Mouse (Mus musculus) midbrain, embryonic 16.5 days (tissue): ENCODE measurements around the gene Gnl1. TPM values are rescaled to one million over a fixed set of nuclear protein-coding genes. Genes with fewer than 3 reads are reported as not detected.

Experiments used
- ATAC-seq: fragments of 200-750 bp; cut with Nextera tagmentation; 2 replicates; pipeline ENCODE4 v1.8.0; 2017; ENCODE audit warnings: moderate TSS enrichment
- H3K27ac ChIP-seq: fragments of 300-500 bp; sonication (generic); 2 replicates; pipeline ENCODE4 v1.5.1; 2014; ENCODE audit warnings: mild to moderate bottlenecking, low read length, mixed read lengths
- H3K27me3 ChIP-seq: fragments of 300-500 bp; sonication (generic); 2 replicates; pipeline ENCODE4 v1.6.1; 2014; ENCODE audit warnings: low read depth, low read length, mixed read lengths; ENCODE audit not compliant: control insufficient read depth, insufficient read depth
- H3K36me3 ChIP-seq: fragments of 300-500 bp; sonication (generic); 2 replicates; pipeline ENCODE4 v1.6.1; 2014; ENCODE audit warnings: mild to moderate bottlenecking, low read length, moderate library complexity, mixed read lengths; ENCODE audit not compliant: control insufficient read depth, insufficient read depth
- H3K4me1 ChIP-seq: fragments of 300-500 bp; sonication (generic); 2 replicates; pipeline ENCODE4 v1.6.1; 2014; ENCODE audit warnings: mild to moderate bottlenecking, low read length, mixed read lengths; ENCODE audit not compliant: control insufficient read depth, insufficient read depth
- H3K4me2 ChIP-seq: fragments of 300-500 bp; sonication (generic); 2 replicates; pipeline ENCODE4 v1.6.1; 2014; ENCODE audit warnings: mild to moderate bottlenecking, low read length, mixed read lengths
- H3K4me3 ChIP-seq: fragments of 300-500 bp; sonication (generic); 2 replicates; pipeline ENCODE4 v1.5.1; 2014; ENCODE audit warnings: low read depth, mild to moderate bottlenecking, low read length, moderate library complexity, mixed read lengths
- H3K9ac ChIP-seq: fragments of 300-500 bp; sonication (generic); 2 replicates; pipeline ENCODE4 v1.6.1; 2014; ENCODE audit warnings: low read depth, low read length, mixed read lengths
- H3K9me3 ChIP-seq: fragments of 300-500 bp; sonication (generic); replicated peaks from 2 replicates; pipeline ENCODE4 v1.6.1; 2014; ENCODE audit warnings: mild to moderate bottlenecking, low read length, mixed read lengths; ENCODE audit not compliant: control insufficient read depth, poor library complexity, severe bottlenecking
- WGBS: fragments of 180-500 bp; shearing (Covaris S2); extraction: QIAGEN DNeasy Blood & Tissue Kit; methylation state at CpG from one replicate; pipeline ENCODE4 v1.1.7; 2014; 5-methylcytosine and 5-hydroxymethylcytosine counted together
- polyA plus RNA-seq: library from polyadenylated mRNA; unstranded; fragments of >200 nt; fragmentation: Nextera tagmentation; extraction: Ambion mirVana; gene quantifications from 2 replicates; pipeline ENCODE4 v1.2.1, GENCODE M21; 2015

Gene Gnl1
- polyA plus RNA-seq, 1 experiment from 2014 or later, result 66.8 TPM

DNA sequence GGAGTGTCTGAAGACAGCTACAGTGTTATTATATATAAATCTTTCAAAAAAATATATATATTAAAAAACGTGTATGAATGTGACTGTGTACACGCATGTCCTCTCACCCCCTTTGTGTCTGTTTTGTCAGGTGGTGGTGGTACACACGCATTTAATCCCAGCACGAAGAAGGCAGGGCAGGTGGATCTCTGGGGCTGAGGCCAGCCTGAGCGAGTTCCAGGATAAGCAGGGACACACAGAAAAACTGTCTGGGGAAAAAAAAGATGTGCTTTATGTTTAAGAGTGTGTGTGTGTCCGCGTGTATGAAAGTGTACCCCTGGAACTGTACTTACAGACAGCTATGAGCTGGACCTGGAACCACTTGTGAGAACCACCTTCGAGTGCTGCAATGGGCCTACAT lies 25.0 kb upstream of the Gnl1 start:
- Histone ChIP-seq H3K27ac (no peak overlapping the region), H3K4me1 (no peaks in the 10 kb centered on the region), H3K27me3 (no peaks in the 10 kb centered on the region), H3K9ac (no peak overlapping the region), H3K4me2 (no peak overlapping the region), H3K36me3 (peaks cover 26% of the 10 kb centered on the region), H3K9me3 (no peaks in the 10 kb centered on the region), H3K4me3 (no peak overlapping the region)
- no peak for ATAC-seq
- 80% methylated on average over 8 of the region's 8 CpGs for WGBS

DNA sequence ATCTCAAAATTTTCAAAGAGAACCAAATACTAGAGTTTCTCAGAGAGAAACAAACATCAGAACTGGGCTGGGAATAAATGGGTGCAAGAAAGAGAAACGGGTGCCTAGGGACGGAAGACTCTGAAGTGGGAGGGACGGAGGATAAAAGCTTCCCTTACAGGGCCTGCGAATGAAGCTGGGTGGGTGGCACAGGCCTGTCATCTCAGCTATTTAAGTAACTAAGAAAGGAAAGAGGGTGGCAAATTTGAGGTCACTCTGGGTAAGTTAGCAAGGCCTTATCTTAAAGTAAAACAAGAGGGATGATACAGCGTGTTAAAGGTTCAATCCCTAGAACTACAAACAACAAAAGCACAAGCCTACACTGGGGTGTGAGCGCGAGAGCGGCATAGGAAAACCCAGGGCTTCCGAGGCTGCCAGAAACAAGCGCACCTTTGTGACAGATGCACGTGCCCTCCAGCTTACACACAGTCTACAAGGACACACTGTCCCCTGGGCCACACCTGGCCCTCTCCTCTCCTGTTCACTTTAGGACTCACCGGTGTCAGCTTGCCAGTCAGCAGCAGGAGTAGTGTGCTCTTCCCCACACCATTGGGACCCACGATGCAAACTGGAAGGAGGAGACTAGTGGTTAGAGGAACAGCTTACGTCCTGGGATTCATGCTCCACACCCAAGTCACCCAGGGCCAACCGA lies 21.0 kb upstream of the Gnl1 start:
- no peak overlapping the region for H3K4me3 ChIP-seq
- H3K9ac ChIP-seq, result no peak overlapping the region
- no peak overlapping the region for H3K4me2 ChIP-seq
- no peak for ATAC-seq
- no peaks in the 10 kb centered on the region for H3K9me3 ChIP-seq
- H3K4me1 ChIP-seq, result no peaks in the 10 kb centered on the region
- H3K27me3 ChIP-seq, result no peaks in the 10 kb centered on the region
- no peak overlapping the region for H3K27ac ChIP-seq
- H3K36me3 ChIP-seq, result peaks cover 59% of the 10 kb centered on the region
- WGBS, result 98% methylated on average over 15 of the region's 15 CpGs

DNA sequence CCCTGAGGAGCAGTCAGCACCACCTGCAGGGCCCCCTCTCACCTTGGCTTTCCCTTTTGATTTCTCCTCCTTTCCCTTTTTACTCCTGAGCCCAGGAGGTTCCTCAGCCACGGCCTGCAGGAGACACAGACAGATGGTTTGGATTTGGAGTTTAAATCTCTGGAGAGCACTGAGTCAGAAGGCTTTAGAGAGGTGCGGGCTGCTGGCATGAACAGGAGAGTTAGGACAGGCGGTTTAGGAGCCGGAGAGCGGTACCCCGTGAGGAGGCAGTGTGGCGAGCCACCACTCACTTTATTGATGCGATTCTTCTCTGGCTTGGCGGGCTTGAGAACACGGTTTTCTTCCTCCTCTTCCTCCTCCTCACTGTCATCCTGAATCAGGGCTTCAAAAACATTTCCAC lies 16.4 kb upstream of the Gnl1 start:
- ATAC-seq, result no peak
- H3K27ac ChIP-seq, result no peak overlapping the region
- no peak overlapping the region for H3K4me3 ChIP-seq
- 90% methylated on average over 10 of the region's 10 CpGs for WGBS
- peaks cover 48% of the 10 kb centered on the region for H3K36me3 ChIP-seq
- H3K27me3 ChIP-seq, result no peaks in the 10 kb centered on the region
- H3K9ac ChIP-seq, result no peak overlapping the region
- H3K4me1 ChIP-seq, result peaks cover 7% of the 10 kb centered on the region
- H3K9me3 ChIP-seq, result no peaks in the 10 kb centered on the region
- no peak overlapping the region for H3K4me2 ChIP-seq

DNA sequence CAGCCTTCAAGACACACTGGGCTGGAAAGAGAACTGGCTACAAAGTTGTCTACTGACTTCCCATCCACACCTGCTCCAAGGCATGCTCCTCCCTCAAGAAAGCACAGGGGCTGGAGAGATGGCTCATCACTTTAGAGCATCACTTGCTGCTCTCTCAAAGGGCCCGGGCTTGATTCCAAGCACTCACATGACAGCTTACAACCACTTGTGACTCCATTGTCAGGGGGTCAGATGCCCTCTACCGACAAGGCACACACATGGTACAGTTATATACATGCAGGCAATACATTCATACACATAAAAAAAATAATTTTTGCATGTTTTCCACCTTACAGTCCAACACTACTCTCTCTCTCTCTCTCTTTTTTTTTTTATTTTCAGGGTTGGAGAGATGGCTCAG lies 12.0 kb upstream of the Gnl1 start:
- H3K9ac ChIP-seq, result no peak overlapping the region
- 94% methylated on average over 2 of the region's 2 CpGs for WGBS
- peaks cover 17% of the 10 kb centered on the region for H3K36me3 ChIP-seq
- no peaks in the 10 kb centered on the region for H3K9me3 ChIP-seq
- H3K27me3 ChIP-seq, result no peaks in the 10 kb centered on the region
- no peak overlapping the region for H3K4me3 ChIP-seq
- H3K4me2 ChIP-seq, result no peak overlapping the region
- no peak overlapping the region for H3K27ac ChIP-seq
- no peak for ATAC-seq
- H3K4me1 ChIP-seq, result peaks cover 19% of the 10 kb centered on the region

DNA sequence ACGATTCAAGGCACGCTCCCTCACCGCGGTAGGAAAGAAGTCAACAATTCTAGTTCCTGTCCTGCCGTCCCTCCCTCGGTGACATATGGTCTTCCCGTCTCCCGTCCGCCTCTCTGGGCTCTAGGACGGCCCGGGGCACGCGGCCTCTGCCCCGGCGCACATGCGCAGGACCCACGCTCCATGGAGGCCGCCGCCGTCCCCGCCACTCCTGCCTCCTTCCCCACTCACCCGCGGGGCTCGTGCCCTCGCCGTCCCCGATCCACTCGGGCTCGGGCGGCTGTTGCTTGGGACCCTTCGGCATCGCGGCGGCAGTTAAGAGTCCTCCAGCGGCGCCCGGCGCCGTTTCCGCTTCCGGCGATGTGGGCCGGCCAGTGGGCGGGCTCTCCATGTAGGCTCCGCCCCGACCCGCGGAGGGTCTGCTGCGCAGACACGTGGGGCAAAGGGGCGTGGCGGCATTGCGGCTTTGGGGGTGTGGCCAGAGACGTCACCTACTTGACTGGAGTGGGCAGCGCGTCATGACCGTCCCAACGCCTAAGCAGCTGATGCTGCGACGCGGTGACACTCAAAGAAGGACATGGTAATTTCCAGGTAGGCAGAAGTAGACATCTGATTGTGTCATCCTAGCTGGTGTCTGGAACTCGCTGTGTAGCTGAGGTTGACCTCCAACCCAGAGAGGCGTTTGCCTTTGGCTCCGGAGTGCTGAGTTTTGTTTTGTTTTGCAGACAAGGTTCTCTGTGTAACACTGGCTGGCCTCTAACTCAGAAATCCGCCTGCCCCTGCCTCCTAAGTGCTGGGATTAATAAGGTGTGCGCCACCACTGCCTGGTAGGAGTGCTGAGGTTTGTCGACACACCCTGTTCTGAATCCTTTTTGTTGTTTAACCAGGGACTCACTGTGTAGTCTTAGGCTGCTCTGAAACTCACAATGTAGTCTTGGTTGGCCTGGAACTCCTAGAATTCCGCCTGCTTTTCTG lies 9.9 kb upstream of the Gnl1 start, which contains the start of gene Abcf1:
Abcf1 (minus strand) TSS at position 344 of the 972 bp plus-strand sequence.
- Histone ChIP-seq H3K9ac (peak within 1 kb of the TSS; percentile 79), H3K9me3 (no peaks in the 10 kb centered on the region), H3K4me1 (peaks cover 19% of the 10 kb centered on the region), H3K4me2 (peak within 1 kb of the TSS; percentile 82), H3K27ac (peak within 1 kb of the TSS; percentile 79), H3K36me3 (peaks cover 17% of the 10 kb centered on the region), H3K4me3 (peak within 1 kb of the TSS; percentile 79), H3K27me3 (no peaks in the 10 kb centered on the region)
- peak; percentile 96 for ATAC-seq
- under 1% methylated on average over 63 of the region's 68 CpGs for WGBS

DNA sequence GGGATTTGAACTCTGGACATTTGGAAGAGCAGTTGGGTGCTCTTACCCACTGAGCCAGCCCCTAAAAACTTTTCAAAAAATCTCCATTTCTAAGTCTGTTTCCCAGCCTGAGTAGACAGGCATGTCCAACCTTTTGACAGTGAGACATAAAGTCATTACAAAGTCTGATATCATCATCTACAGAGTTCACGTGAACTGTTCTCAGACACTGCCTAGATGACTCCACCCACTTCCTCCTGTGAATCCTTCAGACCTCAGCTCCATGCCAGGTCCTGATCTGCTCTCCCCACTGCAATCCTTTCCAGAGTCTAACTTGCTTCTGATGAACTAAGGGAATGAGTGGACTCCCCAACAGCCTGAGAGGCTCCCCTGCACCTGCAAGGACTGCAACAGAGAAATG lies 7.5 kb upstream of the Gnl1 start:
- peaks cover 23% of the 10 kb centered on the region for H3K36me3 ChIP-seq
- no peaks in the 10 kb centered on the region for H3K27me3 ChIP-seq
- H3K9ac ChIP-seq, result no peak overlapping the region
- H3K4me1 ChIP-seq, result peaks cover 19% of the 10 kb centered on the region
- no peaks in the 10 kb centered on the region for H3K9me3 ChIP-seq
- no peak overlapping the region for H3K4me2 ChIP-seq
- H3K27ac ChIP-seq, result no peak overlapping the region
- WGBS, result 47% methylated on average over 1 of the region's 1 CpGs
- H3K4me3 ChIP-seq, result no peak overlapping the region
- no peak for ATAC-seq

DNA sequence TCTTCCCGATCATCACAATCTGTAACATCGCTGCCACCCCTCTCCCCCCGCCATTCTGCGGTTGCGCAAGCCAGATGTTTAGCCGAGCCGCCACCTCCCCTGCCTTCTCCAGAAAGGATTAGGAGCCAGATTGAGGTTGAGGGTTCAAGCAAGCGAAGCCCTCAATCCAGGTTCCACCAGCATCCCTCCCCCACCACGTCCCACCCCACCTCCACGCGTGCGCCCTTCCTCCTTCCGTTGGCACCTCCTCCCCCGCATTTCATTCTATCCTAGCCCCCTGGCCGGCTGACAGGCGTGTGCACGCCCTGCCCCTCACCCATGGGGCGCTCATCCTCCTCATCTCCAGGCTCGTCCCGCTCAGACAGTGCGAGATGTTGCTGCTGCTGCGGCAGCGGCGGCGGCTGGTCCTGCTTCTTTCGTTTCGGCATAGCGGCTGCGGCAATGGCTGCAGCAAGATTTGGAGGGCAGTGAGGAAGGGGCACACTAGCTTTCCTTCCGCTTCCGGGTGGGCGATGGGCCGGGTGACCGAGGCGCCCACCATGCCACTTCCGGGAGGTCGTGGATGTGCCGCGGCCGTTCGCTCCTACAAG lies 745 bp upstream of the Gnl1 start:
- H3K27ac ChIP-seq, result peak overlapping the region; percentile 95
- peak overlapping the region; percentile 94 for H3K4me3 ChIP-seq
- peak overlapping the region; percentile 90 for H3K9ac ChIP-seq
- peaks cover 24% of the 10 kb centered on the region for H3K36me3 ChIP-seq
- peak overlapping the region; percentile 76 for H3K4me2 ChIP-seq
- ATAC-seq, result peak; percentile 90
- WGBS, result under 1% methylated on average over 41 of the region's 41 CpGs
- H3K9me3 ChIP-seq, result no peaks in the 10 kb centered on the region
- peaks cover 15% of the 10 kb centered on the region for H3K4me1 ChIP-seq
- no peaks in the 10 kb centered on the region for H3K27me3 ChIP-seq

DNA sequence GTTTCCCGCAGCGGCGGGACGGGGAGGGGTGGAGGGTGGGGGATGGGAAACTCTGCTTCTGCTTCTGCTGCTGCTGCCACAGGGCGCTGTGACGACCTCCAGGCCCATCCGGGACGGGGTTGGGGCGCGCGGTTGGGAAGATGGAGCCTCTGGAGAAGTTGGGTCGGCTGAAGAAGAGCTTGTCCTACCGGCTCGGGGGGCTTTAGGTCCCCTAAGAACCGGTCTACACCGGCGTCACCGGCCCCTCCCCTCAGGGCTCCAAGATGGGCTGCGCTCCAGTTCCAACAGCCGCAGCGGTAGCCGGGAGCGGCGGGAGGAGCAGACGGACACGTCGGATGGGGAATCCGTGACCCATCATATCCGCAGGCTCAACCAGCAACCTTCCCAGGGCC lies 708 bp downstream of the Gnl1 start:
- Histone ChIP-seq H3K27me3 (no peaks in the 10 kb centered on the region), H3K9me3 (no peaks in the 10 kb centered on the region), H3K36me3 (peaks cover 23% of the 10 kb centered on the region), H3K4me3 (peak overlapping the region; percentile 94), H3K9ac (peak overlapping the region; percentile 90), H3K4me2 (peak overlapping the region; percentile 76), H3K4me1 (peaks cover 15% of the 10 kb centered on the region), H3K27ac (peak overlapping the region; percentile 95)
- ATAC-seq, result peak; percentile 44; the same call in 1 of the 2 replicates
- 0% methylated on average over 29 of the region's 29 CpGs for WGBS
